Mouse (Mus musculus) neural tube, embryonic 14.5 days (tissue): ENCODE data around the gene Stpg4. TPM values are rescaled to one million over a fixed set of nuclear protein-coding genes. Genes with fewer than 3 reads are reported as not detected.

Experiments used
- ATAC-seq: fragments of 200-750 bp; cut with Nextera tagmentation; 2 replicates; pipeline ENCODE4 v1.8.0; 2017; ENCODE audit warnings: low read depth, mild to moderate bottlenecking, moderate TSS enrichment, moderate library complexity
- H3K27ac ChIP-seq: fragments of 300-500 bp; sonication (generic); 2 replicates; pipeline ENCODE4 v1.5.1; 2014; ENCODE audit warnings: low read depth, mild to moderate bottlenecking, control low read depth, low read length, moderate library complexity, mixed read lengths
- H3K27me3 ChIP-seq: fragments of 300-500 bp; sonication (generic); 2 replicates; pipeline ENCODE4 v1.6.1; 2014; ENCODE audit warnings: low read length; ENCODE audit not compliant: control insufficient read depth, insufficient read depth
- H3K36me3 ChIP-seq: fragments of 300-500 bp; sonication (generic); 2 replicates; pipeline ENCODE4 v1.6.1; 2014; ENCODE audit warnings: low read length, mixed read lengths; ENCODE audit not compliant: control insufficient read depth, insufficient read depth
- H3K4me1 ChIP-seq: fragments of 300-500 bp; sonication (generic); 2 replicates; pipeline ENCODE4 v1.6.1; 2014; ENCODE audit warnings: low read length; ENCODE audit not compliant: control insufficient read depth, insufficient read depth
- H3K4me2 ChIP-seq: fragments of 300-500 bp; sonication (generic); 2 replicates; pipeline ENCODE4 v1.6.1; 2014; ENCODE audit warnings: mild to moderate bottlenecking, low read depth, low read length, control low read depth
- H3K4me3 ChIP-seq: fragments of 300-500 bp; sonication (generic); 2 replicates; pipeline ENCODE4 v1.5.1; 2014; ENCODE audit warnings: low read depth, low read length, control low read depth, mixed read lengths
- H3K9ac ChIP-seq: fragments of 300-500 bp; sonication (generic); replicated peaks from 2 replicates; pipeline ENCODE4 v1.6.1; 2014; ENCODE audit warnings: low read depth, mild to moderate bottlenecking, control low read depth, low read length, mixed read lengths
- H3K9me3 ChIP-seq: fragments of 300-500 bp; sonication (generic); 2 replicates; pipeline ENCODE4 v1.6.1; 2016; ENCODE audit warnings: low read length; ENCODE audit not compliant: control insufficient read depth
- WGBS: fragments of 180-500 bp; shearing (Covaris S2); extraction: QIAGEN DNeasy Blood & Tissue Kit; methylation state at CpG from one replicate; pipeline ENCODE4 v1.1.7; 2014; 5-methylcytosine and 5-hydroxymethylcytosine counted together
- polyA plus RNA-seq: library from polyadenylated mRNA; unstranded; fragments of >200 nt; fragmentation: Nextera tagmentation; extraction: Ambion mirVana; gene quantifications from 2 replicates; pipeline ENCODE4 v1.2.1, GENCODE M21; 2014

Stpg4 gene
- polyA plus RNA-seq, 1 experiment from 2014 or later: not detected

GRCm38 (mm10) chr17:87378354-87379159 lies 49.0 kb downstream of the Stpg4 start:
- Histone ChIP-seq H3K27ac (peak overlapping the region; percentile 63), H3K9me3 (no peaks in the 10 kb centered on the region), H3K27me3 (no peaks in the 10 kb centered on the region), H3K4me1 (peaks cover 33% of the 10 kb centered on the region), H3K4me3 (no peak overlapping the region), H3K4me2 (no peak overlapping the region), H3K36me3 (no peaks in the 10 kb centered on the region), H3K9ac (no peak overlapping the region)
- peak; percentile 66 for ATAC-seq
- 27% methylated on average over 16 of the region's 16 CpGs for WGBS

DNA sequence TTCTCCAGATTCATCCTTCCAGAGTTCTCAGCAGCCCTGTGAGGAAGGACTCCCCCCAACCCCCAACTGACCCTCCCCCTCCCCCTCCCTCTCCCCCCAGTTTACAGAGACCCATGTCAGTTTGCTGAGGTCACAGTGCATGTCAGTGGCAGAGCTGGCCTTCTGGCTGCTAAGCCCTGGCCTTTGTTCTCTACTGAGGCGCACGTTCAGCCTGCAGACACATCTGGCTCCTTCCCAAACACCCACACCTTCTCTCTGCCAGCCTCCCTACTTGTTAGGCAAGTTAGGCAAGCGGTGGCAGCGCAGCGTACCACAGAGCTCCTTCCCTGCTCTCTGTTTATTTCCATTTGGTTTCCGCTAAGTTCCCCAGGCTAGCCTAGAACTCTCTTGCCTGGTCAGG lies 50.0 kb downstream of the Stpg4 start:
- H3K4me2 ChIP-seq: no peak overlapping the region
- no peaks in the 10 kb centered on the region for H3K36me3 ChIP-seq
- H3K9ac ChIP-seq: no peak overlapping the region
- 63% methylated on average over 6 of the region's 6 CpGs for WGBS
- peaks cover 33% of the 10 kb centered on the region for H3K4me1 ChIP-seq
- H3K27ac ChIP-seq: no peak overlapping the region
- no peak for ATAC-seq
- H3K4me3 ChIP-seq: no peak overlapping the region
- H3K9me3 ChIP-seq: no peaks in the 10 kb centered on the region
- no peaks in the 10 kb centered on the region for H3K27me3 ChIP-seq

DNA sequence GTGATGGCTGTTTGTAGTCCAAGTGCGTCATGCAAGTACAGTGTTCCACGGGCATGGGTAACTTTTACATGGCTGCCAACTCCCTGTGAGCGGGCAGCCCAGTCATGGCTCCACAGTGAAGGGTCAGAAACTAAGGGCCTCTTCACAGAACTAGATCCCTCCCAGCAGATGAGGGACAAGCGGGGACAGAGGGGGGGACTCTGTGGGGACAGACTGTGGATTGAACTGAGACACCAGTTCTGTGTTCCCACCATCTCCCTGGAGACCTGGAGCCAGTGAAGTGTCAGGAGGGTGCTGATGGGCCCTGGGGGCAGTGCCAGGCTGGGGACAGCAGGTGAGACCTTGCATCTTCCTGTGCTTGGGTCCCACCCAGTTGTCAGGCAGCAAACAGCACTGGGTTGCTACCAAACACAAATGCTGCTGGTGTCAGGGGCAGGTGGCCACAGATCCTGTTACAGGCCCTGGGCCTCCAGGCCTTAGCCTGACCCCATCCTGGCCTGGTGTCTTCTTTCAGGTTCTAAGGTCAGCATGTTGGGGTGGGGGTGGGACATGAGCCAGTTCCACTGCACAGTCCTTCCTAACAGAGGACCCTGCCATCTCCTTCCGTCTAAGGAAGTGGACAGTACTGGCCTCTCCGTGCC lies 50.6 kb downstream of the Stpg4 start:
- H3K4me2 ChIP-seq: no peak overlapping the region
- no peak overlapping the region for H3K27ac ChIP-seq
- no peak for ATAC-seq
- H3K27me3 ChIP-seq: no peaks in the 10 kb centered on the region
- H3K4me1 ChIP-seq: peaks cover 33% of the 10 kb centered on the region
- no peaks in the 10 kb centered on the region for H3K9me3 ChIP-seq
- no peak overlapping the region for H3K9ac ChIP-seq
- no peaks in the 10 kb centered on the region for H3K36me3 ChIP-seq
- WGBS: 84% methylated on average over 6 of the region's 6 CpGs
- no peak overlapping the region for H3K4me3 ChIP-seq

- Histone ChIP-seq H3K4me1 (peaks cover 33% of the 10 kb centered on the region), H3K27me3 (no peaks in the 10 kb centered on the region), H3K9ac (no peak overlapping the region), H3K27ac (no peak overlapping the region), H3K4me2 (no peak overlapping the region), H3K4me3 (no peak overlapping the region), H3K36me3 (no peaks in the 10 kb centered on the region), H3K9me3 (no peaks in the 10 kb centered on the region)
- WGBS: 58% methylated on average over 10 of the region's 10 CpGs
- no peak for ATAC-seq
These were observed 51.5 kb downstream of the Stpg4 start for GRCm38 (mm10) chr17:87375941-87376511.

DNA sequence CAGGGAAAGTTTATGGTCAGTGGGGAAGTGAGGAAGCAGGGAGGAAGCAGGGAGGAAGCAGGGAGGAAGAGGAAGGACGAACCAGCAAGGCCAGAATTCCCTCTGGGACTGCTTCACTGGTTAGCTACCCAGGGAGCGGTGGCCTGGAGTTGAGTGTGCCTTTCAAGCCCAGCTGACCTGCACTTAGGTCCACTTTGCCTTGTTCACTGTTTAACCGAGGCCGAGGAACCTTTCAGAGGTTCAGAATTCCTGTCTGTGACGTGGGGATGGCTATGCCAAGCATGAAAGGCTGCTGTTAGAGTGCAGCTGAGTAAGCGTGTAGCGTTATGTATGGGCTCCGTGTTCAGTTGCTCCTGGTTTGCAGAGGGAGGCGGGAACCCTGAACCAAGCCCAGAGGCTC lies 54.2 kb downstream of the Stpg4 start:
- ATAC-seq: no peak
- no peak overlapping the region for H3K4me2 ChIP-seq
- no peaks in the 10 kb centered on the region for H3K9me3 ChIP-seq
- no peaks in the 10 kb centered on the region for H3K36me3 ChIP-seq
- WGBS: 88% methylated on average over 9 of the region's 9 CpGs
- no peak overlapping the region for H3K4me3 ChIP-seq
- H3K27me3 ChIP-seq: no peaks in the 10 kb centered on the region
- H3K9ac ChIP-seq: no peak overlapping the region
- peaks cover 21% of the 10 kb centered on the region for H3K4me1 ChIP-seq
- H3K27ac ChIP-seq: no peak overlapping the region

GRCm38 (mm10) chr17:87372189-87372588 lies 55.4 kb downstream of the Stpg4 start:
- Histone ChIP-seq H3K9me3 (no peaks in the 10 kb centered on the region), H3K27ac (no peak overlapping the region; the same call in 1 of the 2 replicates), H3K4me3 (no peak overlapping the region), H3K27me3 (no peaks in the 10 kb centered on the region), H3K9ac (no peak overlapping the region), H3K4me1 (peaks cover 21% of the 10 kb centered on the region), H3K36me3 (no peaks in the 10 kb centered on the region), H3K4me2 (no peak overlapping the region)
- WGBS: 54% methylated on average over 7 of the region's 7 CpGs
- ATAC-seq: no peak

GRCm38 (mm10) chr17:87369270-87369759 lies 58.2 kb downstream of the Stpg4 start:
- H3K4me2 ChIP-seq: no peak overlapping the region
- H3K27me3 ChIP-seq: no peaks in the 10 kb centered on the region
- no peaks in the 10 kb centered on the region for H3K36me3 ChIP-seq
- no peaks in the 10 kb centered on the region for H3K9me3 ChIP-seq
- H3K4me3 ChIP-seq: no peak overlapping the region
- 61% methylated on average over 18 of the region's 18 CpGs for WGBS
- H3K9ac ChIP-seq: no peak overlapping the region
- H3K27ac ChIP-seq: no peak overlapping the region
- ATAC-seq: no peak
- peaks cover 17% of the 10 kb centered on the region for H3K4me1 ChIP-seq

DNA sequence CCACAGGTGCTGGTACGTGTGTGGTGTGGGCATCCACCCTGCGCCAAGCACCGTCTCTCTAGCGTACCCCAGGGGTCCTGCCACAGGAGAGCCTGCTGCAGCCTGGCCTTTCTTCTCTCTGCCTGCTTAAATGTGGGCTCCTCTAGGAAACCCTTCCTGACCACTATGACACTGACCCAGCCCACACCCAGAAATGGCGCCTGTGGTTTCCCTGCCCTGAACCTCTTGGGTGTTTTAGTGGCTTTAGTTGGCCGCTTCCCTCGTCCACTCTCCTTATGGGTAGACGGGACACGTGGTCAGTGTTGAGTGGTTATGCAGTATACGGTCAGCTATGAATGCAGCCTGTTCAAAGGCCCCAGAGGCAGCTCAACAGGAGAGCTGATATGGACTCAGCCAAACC lies 59.1 kb downstream of the Stpg4 start:
- no peak for ATAC-seq
- H3K4me1 ChIP-seq: peaks cover 17% of the 10 kb centered on the region
- H3K36me3 ChIP-seq: no peaks in the 10 kb centered on the region
- H3K27me3 ChIP-seq: no peaks in the 10 kb centered on the region
- WGBS: 81% methylated on average over 10 of the region's 10 CpGs
- H3K4me3 ChIP-seq: no peak overlapping the region
- H3K4me2 ChIP-seq: no peak overlapping the region
- no peak overlapping the region for H3K9ac ChIP-seq
- no peaks in the 10 kb centered on the region for H3K9me3 ChIP-seq
- no peak overlapping the region for H3K27ac ChIP-seq

DNA sequence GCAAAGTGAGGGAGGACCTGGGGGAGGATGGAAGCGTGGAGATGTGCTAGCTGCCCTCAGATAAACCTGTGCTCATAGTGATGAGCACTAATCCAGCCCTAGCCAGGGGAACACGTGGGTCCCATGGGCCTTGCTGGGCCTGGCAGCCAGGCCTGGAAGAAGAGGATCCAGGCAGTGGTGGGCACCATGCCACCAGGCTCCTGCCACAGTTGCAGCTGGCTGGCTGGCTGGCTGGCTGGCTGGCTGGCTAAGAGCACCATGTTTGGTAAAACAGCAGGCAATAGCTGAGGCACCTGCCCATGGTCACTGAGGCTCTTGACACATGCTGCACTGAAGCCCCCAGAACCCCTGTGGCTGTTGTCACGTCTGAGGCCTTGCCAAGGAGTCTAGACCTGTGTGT lies 59.9 kb downstream of the Stpg4 start:
- no peaks in the 10 kb centered on the region for H3K36me3 ChIP-seq
- peak; percentile 52; the same call in 1 of the 2 replicates for ATAC-seq
- H3K4me1 ChIP-seq: peaks cover 17% of the 10 kb centered on the region
- no peak overlapping the region for H3K9ac ChIP-seq
- 0 out of 2 replicates have a peak overlapping the region, but pooled peaks have one; percentile 23 for H3K27ac ChIP-seq
- H3K9me3 ChIP-seq: no peaks in the 10 kb centered on the region
- H3K27me3 ChIP-seq: no peaks in the 10 kb centered on the region
- 52% methylated on average over 3 of the region's 3 CpGs for WGBS
- no peak overlapping the region for H3K4me3 ChIP-seq
- H3K4me2 ChIP-seq: no peak overlapping the region
